Mouse (Mus musculus) neural tube, embryonic 10.5 days (tissue): ENCODE data around the gene Dusp10.
A peak's percentile ranks its signal among the peaks of the same experiment; 100 is the strongest.

Experiments
- DNase-seq: peaks from one replicate; pipeline ENCODE4 v3.0.0-alpha.2; 2017; ENCODE audit warnings: low spot score; ENCODE audit errors: extremely low spot score

The Dusp10 gene

DNA sequence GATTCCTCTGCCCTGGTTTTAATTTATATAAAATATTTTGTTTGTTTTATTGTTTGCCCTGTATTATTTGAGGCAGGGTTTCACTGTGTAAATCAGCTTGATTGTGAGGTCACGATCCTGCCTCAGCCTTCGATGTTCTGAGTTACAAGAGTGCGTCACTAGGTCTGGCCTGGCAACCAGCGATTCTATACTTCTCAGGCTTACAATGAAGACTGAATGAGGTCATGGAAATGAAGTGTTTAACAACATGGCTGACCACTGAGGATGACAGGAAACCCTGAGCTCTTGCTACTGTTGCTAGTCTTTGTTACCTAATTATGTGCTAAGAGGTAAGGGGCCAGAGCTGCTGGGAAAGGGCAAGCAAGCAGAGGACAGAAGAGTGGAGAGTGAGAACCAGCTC, at the start of gene Dusp10:
TSS of gene Dusp10 (plus strand) at position 197 of the 400 bp plus-strand sequence.
- DNase-seq: no peak

- DNase-seq: no peak
Observed at GRCm38 (mm10) chr1:183965341-183965740, 47.8 kb upstream of the Dusp10 start.

DNA sequence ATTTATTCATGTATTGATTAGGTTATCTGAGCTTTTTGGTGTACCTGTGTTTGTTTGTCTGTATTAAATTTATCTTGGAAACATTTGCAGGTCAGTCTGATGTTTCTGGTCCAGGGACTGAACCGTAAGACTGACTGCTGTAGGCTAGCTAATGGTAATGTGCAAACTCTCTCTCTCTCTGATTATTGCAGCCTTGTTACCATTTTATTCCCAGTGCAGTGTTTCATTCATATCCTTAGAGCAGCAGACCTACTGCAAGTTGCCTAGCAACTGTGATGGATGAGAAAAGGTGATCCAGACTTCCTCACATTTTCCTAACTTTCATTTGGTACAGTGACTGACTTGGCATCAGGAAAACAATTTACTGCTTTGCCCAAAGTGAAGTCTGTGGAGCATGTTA, 43.8 kb upstream of the Dusp10 start:
- DNase-seq: no peak

GRCm38 (mm10) chr1:183979814-183980243, 33.3 kb upstream of the Dusp10 start:
- no peak for DNase-seq

DNA sequence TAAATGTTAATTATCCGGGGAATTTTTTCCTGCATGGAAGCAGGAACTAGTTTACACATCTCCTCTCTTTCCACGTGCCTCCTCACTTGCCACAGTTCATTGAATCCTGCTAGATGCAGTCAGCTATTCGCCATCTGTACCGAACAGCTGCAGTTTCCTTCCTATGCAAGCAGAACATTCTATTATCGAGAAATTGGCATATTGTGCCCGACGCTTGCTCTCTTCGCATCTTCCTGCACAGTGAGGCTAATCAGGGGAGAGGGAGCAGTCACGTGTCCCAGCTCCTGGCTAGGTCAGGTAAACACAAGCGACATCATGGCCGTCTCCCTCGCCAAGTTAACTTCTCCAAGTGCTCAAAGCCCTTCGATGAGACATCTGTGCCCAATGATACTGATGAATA, 31.0 kb upstream of the Dusp10 start:
- no peak for DNase-seq

DNA sequence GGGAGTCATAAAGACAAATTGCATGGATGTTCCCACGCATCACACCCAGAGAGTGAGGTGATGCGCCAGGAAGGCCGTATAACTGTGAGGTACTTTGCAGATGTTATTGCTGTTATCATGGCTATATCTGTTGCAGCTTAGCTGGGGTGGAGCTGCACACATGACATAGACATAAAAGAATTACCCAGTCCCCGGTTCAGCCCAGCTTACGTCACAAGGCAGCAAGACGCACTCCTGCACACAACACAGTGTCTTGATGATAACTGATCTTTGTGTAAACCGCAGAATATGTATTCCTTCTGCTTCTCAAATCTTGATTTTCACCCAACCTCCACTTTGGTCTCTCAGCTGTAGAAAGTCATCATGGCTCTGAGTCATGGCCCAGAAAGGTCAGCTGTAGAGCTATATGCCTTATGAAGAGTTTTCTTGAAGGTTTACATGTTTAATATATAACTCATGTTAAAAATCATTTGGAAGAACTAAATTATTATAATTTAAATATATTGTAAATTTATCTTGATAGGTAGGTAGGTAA, 25.3 kb upstream of the Dusp10 start:
- DNase-seq: no peak

- DNase-seq: no peak
Observed at GRCm38 (mm10) chr1:183991921-183992320, 21.2 kb upstream of the Dusp10 start.

DNA sequence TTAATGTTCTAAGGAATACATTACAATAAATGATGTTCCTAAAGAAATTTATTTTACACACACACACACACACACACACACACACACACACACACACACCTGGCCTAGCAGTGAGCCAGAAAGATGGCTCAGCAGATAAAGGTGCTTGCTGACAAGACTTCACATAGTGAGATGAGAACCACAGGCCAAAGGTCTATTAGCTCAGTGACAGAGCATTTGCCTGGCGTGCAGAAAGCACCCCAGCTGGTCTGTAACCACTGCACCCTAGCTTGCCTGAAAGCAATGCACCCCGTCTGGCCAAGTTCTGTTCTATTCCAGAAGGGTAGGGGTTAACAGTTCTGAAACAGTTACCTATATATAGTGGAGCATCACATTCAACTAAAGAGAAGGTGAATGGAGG, 15.9 kb upstream of the Dusp10 start:
- no peak for DNase-seq

- no peak for DNase-seq
Observed at GRCm38 (mm10) chr1:184002470-184002869, 10.6 kb upstream of the Dusp10 start.

DNA sequence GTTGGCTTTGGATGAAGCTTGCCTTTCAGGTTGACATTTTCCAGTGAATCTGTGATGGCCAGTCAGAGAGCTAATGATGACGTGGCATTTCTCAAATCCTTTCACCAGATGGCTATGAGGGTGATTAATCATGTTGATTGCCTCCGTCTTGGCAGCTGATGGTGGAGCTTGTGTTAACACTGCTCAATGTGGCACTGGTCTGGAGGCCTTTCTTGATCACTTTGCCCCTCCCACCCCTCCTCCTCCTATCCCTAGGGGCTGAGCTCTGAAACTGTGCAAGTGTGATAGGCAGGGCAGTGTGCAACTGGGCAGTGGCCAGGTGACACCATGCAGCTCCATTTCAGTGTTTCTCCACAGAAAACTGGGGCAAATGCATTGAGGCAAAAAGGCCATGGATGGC, 8.8 kb upstream of the Dusp10 start:
- peak; percentile 23 for DNase-seq

DNA sequence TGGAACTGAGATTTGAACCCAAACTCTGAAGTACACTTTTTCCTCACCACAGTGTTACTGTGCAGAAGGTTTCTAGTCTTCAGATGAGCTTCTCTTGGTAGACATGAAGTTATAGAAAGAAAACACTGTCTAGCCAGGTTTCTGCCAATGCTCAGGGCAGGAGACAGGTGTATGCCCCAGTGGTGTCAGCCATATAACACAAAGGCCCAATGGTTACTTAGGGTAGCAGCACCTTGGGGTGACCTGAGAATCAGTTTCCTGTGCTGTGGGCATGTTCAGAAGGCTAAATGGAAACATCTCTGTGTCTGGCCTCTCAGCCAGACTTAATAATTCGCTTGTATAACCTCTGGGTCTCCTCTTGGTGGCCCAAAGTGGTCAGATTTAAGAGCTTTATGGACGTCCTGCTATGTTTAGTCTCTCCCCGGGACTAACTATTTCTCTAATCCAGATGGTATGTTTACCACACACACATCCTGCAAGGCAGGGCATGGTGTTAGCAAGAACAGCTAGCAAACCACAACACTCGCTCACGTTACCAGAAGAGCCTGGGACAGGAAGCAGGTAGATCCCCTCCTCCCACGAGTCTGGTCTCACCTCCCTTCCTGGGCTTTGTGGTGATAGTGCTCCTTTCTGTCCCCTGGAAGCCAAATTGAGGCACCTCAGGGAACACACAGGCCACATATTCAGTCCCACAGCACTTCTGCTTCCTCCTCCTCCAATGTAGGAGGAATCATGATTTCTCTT, 7.6 kb upstream of the Dusp10 start:
- no peak for DNase-seq

DNA sequence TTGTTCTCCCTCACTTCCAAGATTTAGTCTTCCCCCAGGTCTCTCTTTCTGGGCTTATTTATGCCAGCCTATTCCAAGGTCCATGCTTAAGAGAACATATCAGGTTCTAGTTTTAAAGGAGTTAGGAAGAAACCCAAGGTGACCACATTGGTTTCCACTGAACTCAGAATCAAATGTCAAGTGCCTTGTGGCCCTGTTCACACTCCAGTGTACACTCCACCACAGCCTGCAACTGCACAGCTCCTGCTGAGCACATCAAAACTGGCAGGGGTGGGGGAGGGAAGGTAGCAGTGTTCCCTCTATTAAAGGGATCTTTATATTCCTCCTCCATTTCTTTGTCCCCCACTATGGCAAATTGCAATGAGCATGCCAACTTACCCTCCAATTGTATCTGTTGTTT, 7.0 kb upstream of the Dusp10 start:
- no peak for DNase-seq

GRCm38 (mm10) chr1:184011311-184011710, 1.8 kb upstream of the Dusp10 start:
- no peak for DNase-seq

DNA sequence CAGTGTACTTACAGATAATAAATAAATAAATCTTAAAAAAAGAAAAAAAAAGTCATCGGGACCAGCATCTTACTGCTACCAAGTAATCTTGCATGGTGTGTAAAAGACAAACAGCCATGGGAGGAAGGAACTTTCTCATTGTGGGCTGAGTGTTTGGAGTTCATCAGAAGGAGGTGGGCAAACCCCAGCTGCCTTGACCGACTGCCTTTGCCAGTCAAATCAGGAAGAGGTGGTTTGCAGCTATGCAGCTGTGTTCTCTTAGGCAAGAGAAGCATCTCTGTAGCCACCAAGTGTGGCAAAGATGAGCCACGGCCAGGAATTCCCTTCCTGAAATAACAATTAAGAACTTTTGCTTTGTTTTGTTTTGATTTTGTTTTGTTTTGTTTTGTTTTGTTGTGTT, 989 bp downstream of the Dusp10 start:
- DNase-seq: no peak

DNA sequence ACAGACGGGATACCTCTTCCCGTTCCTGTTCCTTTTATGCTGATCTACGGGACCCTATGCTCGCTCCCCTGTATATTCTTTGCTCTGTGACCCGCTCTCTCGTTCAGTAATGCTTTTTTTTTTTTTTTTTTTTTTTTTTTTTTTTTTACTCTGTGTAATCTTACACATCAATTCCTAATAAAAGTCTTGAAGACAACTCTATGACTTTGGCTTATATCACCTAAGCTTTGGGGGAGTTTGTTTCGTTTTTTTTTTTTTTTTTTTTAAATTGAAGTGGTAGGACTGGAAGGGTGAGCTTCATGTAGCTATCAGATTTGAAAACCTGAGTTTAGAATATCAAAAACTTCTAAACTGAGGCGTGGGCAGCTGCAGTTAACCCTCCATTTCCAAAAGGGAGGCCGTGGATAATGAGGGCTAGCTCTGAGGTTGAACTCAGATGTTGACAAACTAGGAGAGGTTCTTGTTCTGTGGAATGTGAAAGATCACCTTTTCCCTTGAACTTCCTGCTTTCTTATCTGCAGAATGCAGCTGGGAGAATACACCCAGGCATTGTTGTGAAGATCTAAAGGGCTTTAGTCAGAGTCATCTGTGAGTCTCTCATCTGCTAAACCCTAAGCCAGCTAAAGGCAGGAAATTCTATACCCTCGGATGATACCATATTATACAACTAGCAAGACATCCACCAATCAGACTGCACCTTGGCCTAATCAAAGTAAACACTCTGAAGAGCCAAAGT, 3.1 kb downstream of the Dusp10 start:
- no peak for DNase-seq

DNA sequence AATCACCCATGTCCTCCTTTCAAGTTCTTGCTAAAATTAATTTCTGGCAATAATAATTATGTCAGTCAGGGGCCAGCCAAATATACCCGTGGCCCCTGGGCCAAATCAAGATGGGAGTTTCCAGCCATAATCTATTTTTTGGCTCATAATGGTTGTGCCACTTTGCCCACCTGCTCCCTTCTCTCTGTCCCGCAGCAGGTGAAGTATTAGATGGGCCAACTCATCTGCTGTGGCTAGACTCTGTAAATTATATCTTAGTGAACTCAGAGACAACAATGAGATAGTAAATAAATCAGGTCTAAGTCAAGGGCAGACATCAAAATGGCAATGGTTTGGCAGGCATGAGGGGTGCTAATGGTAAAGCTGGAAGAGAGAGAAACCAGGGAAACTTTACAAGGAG, 4.5 kb downstream of the Dusp10 start:
- DNase-seq: no peak

DNA sequence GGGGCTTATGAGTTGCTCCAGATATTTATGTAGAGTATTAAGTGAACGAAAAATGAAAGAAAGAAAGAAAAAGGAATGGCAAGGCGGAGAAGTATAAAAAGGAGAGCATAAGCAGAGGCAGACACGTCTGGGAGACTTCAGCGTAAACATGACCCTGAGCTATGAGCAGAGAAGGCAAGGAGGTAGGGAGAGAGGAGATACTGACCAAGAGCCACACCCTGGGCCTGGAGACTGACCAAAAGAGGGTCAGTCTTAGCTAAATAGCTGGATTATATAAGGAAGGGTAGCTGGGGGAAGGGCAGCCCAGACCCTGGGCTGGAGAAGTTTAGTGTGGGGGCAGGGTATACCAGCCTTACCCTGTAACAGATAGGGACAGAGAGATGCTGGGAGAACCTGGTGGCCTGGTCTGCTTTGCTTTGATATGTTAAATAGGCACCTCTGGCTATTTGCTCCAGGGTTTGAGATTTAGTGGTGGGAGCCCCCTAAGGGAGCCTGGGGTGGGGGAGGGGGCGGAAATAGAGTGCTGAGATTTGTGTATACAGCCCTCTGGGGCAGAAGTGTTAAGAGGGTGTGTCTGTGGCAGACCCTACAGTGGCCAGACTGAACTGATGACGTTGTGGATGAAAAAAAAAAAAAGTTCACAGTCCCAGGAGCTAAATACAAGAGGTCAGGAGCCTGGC, 6.1 kb downstream of the Dusp10 start:
- DNase-seq: no peak

DNA sequence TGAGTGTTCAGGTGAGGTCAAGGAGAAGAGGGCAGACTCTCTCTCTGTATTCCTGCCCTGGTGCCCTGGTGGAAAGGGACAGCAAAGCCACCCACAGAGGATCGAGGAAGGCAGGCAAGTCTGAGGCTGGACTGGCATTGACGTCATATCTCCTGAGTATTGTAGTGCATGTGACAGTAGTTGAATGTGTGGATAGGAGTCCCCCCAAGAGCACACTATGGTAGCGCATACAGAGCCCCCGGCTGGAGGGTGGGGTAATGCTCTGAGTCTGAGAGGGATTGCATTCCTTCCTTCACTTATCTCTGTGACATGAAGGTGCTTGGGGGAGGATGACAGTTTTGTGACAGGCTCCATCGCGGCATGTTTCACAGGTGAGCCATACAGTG, 6.6 kb downstream of the Dusp10 start:
- DNase-seq: no peak

GRCm38 (mm10) chr1:184023971-184024370, 10.9 kb downstream of the Dusp10 start:
- no peak for DNase-seq

- no peak for DNase-seq
Observed at GRCm38 (mm10) chr1:184024631-184025030, 11.5 kb downstream of the Dusp10 start.

GRCm38 (mm10) chr1:184025079-184025478, 12.0 kb downstream of the Dusp10 start:
- DNase-seq: no peak

- DNase-seq: no peak
Observed at GRCm38 (mm10) chr1:184027039-184027438, 13.9 kb downstream of the Dusp10 start.
